Comparison of ENCODE assay signal across 26 mouse cellular contexts in the genomic region with DNA sequence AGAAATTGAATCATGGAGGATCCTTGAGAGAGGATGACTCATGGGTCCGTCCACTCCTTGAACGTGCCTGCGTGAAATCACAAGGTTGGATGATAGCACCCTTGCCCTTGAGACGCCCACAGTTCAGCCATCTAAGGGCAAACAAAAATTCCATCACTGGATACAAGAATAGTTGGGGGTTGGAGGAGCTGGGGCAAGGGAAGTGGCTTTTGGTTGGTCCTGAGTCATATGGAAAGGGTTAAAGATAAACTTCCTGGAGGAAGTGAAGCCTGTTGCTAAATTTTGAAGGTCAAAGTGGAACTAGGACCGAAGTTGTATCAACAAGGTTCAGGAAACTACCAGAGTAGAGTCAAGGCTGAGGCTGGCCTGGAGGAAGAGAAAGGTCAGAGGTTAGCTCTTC.
DNase-seq lines count a peak whose midpoint lies in the region; TF ChIP-seq lines count a peak whose summit lies in the region.
"Had no signal": no experiment of that assay in that cellular context is flagged by ENCODE, and none has a peak within 500 bp of the region (broad histone marks: within the 10 kb centered on the region; RNA-seq: fewer than 3 reads in every experiment).

No protein-coding gene starts in this region.

- H3K36me3 ChIP-seq in kidney, adult 2 months (ENCODE audit: control insufficient read depth, insufficient read depth, low read length) = no peaks in the 10 kb centered on the region
- H3K36me3 ChIP-seq: embryonic facial prominence, embryonic 12.5 days; heart, embryonic 12.5 days; hindbrain, embryonic 13.5 days; limb, embryonic 12.5 days; midbrain, embryonic 10.5 days; midbrain, embryonic 15.5 days had no signal

- DNase-seq in adrenal gland, adult 2 months = peak; percentile 75
- DNase-seq in adrenal gland, postnatal 4 days (ENCODE audit: low spot score in 2 of 2) = no peak
- DNase-seq in kidney, adult 2 months = peak; percentile 43
- no peak for DNase-seq in kidney, postnatal 14 days
- peak; percentile 21 for DNase-seq in 3T3-L1 (ENCODE audit: low read depth, low spot score)
- DNase-seq in adrenal gland, postnatal 14 days = peak; percentile 57
- DNase-seq in adipocyte (ENCODE audit: low spot score) = no peak
- no peak for DNase-seq in right cerebral cortex, adult 18-20 months
- DNase-seq: cerebellum, adult 11-12 months; cerebellum, adult 9-11 months; embryo, embryonic 11 days; heart, adult 18-20 months; heart, postnatal 4 days; kidney, adult 9 months; kidney, postnatal 10 days; lung, embryonic 14.5 days; lung, postnatal 14 days; thymus, adult 18-20 months; thymus, postnatal 25 days had no signal

- TF ChIP-seq POLR2A in kidney, adult 2 months (IDR thresholded peaks at IDR 0.05; ENCODE audit: low read depth, low read length) = no peak

- 67% methylated on average over 5 of the region's 5 CpGs for WGBS in kidney, adult 2 months

- TF ChIP-seq CTCF in kidney, adult 2 months (conservative IDR thresholded peaks at IDR 0.05; ENCODE audit: insufficient read depth, insufficient read length, low read depth, low read length) = no peak

- H3K4me1 ChIP-seq in kidney, adult 2 months (ENCODE audit: control insufficient read depth, insufficient read depth, low read length) = peaks cover 7% of the 10 kb centered on the region; the same call in 1 of the 2 replicates
- H3K4me1 ChIP-seq: embryonic facial prominence, embryonic 12.5 days; hindbrain, embryonic 13.5 days; limb, embryonic 12.5 days; midbrain, embryonic 10.5 days; midbrain, embryonic 15.5 days had no signal

- no peak overlapping the region for H3K4me3 ChIP-seq in kidney, adult 2 months (ENCODE audit: insufficient read depth, low read depth, low read length)
- H3K4me3 ChIP-seq: embryonic facial prominence, embryonic 12.5 days; heart, embryonic 12.5 days; hindbrain, embryonic 13.5 days; left cerebral cortex, adult 2 months; limb, embryonic 12.5 days; midbrain, embryonic 10.5 days; midbrain, embryonic 15.5 days had no signal

- no peak overlapping the region for H3K27ac ChIP-seq in kidney, adult 2 months (ENCODE audit: insufficient read depth, low read depth, low read length)
- H3K27ac ChIP-seq: embryonic facial prominence, embryonic 12.5 days; hindbrain, embryonic 13.5 days; left cerebral cortex, adult 2 months; limb, embryonic 12.5 days; midbrain, embryonic 10.5 days; midbrain, embryonic 15.5 days had no signal

- H3K27me3 ChIP-seq in kidney, adult 2 months (replicated peaks; ENCODE audit: control insufficient read depth, insufficient read depth, low read length) = no peaks in the 10 kb centered on the region
- H3K27me3 ChIP-seq: embryonic facial prominence, embryonic 12.5 days; heart, embryonic 12.5 days; hindbrain, embryonic 13.5 days; limb, embryonic 12.5 days; midbrain, embryonic 15.5 days had no signal

Comparison
In these comparisons a context has a peak if more than half of its experiments do, and no peak if none do; other contexts are left out.
1. DNase-seq: peak in adrenal gland, adult 2 months (single experiment), kidney, adult 2 months (single experiment), 3T3-L1 (single experiment) and adrenal gland, postnatal 14 days (single experiment); none in adrenal gland, postnatal 4 days (0 of 2), kidney, postnatal 14 days (single experiment), adipocyte (single experiment) and right cerebral cortex, adult 18-20 months (single experiment).